Mouse (Mus musculus): Measurements from ENCODE around the gene Gng7.

Gng7 gene

DNA sequence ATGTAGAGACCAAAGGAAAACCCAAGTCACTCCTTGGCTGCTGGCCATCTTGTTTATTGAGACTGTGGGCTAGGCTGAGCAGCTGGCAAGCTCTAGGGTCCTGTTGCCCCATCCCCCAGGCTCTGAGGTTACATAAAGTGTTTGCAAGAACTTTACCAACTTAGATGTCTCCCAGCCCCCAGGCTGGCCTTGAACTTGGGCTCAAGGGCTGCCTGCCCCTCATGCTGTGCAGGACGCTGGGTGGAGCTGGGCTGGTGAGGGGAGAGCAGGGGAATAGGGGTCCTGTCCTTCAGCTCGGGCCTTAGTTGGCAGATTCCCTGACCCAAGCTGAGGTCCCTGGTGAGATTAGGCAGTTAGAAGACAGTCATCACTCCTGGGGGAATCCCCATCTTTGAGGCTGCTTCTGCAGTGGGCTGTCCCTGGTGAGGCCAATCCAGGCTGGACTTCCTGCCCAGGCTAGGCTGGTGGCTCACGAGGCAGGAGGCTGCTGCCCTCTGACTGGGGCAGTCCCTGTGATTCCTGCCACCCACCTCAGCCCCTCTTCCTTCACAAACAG, 47.6 kb downstream of the Gng7 start:
- DNase-seq (ENCODE audit: low spot score) = peak; percentile 52

DNA sequence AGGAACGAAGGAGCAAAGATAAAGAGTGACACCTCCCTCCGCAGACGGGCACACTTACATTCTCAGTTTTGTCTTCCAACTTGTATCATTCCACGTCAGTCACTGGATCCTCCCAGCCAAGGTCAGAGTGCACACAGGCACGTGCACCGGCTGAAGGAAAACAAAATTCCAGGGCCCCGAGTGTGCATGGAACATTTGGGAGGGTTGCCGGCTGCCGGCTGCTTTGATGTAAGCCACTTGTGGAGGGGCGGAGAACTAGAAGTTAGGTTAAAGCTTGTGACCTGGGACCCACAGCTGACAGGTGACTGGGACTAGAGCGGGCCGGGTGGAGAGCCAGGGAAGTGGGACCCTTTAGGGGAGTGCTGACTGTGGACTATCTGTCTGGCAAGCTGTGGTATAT, 48.4 kb downstream of the Gng7 start:
- peak; percentile 69 for DNase-seq (ENCODE audit: low spot score)

DNA sequence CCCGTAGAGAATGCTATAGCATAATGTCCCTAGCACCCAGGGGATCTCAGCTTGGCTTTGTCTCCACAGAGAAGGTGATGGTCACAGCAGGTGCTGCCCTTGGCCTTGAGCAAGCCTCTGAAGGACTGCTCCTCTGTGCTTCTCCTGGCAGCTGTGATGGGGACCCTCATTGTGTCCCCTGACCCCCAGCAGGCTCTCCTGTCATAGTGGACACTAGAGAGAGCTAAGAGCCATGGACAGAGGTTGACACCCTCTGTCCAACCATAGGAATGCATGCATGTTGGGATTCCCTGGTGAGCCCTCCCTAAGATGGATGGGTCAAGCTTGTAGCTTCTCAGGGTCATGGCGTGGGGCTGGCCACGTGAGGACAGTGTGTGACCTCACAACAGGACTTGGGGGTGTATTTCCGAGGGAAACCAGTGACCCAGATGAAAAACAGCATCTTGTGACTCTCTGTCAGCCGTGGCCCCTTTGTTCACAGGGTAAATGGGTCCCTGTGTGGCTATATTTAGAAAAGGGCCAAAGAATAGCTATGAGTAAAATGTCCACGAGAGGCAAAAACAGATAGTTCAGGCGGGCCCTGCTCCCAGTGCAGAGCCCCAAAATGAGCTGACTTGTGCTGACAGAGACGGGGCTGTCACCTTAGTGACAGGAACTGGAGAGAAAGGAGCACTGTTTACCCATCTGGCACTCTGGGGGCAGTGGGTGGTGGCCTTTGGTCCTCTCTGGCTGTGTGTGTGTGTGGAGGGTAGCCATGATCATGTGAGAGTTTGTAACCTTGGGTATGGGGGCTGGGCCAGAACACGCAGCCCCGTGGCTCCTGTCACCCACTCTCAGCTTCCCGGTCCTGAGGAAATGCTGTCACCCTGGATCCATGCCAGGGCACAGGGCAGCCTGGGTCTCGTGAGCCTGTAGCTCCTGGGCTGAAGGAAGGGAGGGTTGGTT, 51.4 kb downstream of the Gng7 start:
- no peak for DNase-seq (ENCODE audit: low spot score)

DNA sequence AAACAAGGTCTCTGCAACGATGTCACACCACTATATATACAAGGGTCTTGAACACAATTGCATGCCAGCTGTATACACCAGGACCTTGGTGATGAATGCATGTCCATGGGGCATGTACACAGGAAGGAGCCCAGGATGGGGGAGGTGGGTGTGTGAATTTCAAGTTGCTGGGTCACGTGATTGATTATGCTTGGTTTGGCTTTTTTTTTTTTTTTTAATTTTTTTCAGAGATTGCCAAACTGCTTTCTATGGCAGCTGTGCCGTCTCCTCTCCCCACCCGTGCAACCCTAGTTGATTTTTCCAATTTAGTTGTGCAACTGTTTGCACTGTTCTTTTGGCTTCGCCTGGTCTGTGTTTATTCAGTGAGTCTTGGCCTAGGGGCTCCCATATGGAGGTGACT, 52.2 kb downstream of the Gng7 start:
- DNase-seq (ENCODE audit: low spot score) = no peak

DNA sequence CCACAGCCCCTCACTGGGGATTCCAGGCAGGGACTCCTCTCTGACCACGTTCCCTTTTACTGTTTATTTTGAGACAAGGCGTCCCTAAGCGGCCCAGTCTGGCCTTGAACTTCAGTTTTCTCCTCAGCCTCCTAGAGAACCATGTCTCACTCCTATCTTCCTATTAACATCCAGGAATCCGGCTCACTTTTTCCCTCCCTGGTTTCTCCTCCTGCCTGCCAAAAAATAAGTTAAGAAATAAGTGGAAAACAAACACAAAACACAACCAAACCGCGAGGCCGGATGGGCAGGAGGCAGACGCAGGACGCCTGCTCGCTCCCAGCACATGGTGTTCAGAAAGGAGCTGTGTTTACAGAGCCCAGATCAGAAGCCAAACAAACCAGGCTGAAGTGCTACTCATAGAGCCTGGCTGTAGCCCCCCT, 52.7 kb downstream of the Gng7 start:
- DNase-seq (ENCODE audit: low spot score) = peak; percentile 66

DNA sequence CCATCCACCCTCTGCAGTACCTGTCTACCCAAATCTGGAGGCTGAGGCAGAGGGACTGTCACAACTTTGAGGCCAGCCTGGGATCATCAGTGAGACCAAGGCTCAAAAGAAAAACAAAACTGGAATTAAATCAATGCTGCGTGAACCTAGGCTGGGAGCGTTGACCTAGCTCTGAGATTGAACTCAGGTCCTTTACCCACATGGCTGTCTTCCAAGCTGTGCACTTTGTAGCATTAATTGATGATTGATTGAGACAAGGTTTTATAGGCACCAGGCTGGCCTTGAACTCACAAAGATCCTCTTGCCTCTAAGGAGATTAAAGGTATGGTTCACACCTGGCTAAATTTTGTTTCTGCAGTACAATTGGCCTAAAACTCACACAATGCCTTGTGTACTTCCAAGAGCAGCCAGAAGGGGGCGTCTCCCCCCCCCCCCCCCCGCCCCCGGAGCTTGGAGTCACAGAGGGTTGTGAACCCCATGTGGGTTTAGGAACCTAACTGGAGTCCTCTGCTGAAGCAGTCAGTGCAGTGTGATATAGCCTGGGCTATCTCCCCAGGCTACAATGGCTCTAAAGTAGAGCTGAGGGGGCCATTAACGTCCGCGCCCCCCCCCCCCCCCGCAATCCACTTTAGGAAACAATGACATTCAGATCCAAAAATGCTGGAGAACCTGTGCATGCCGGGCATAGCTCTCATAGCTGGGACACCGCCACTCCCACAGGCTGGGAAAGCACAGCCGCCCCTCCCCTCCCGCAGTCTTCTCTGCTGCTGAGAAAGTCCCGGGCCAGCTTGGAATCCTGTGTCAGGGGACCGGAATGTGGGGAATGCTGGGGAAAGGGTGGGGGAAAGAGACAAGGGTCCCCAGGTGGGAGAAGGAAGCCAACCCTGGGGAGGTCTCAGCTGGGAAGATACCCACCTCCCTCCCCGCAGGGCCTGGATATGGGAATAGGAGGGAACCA, 53.9 kb downstream of the Gng7 start:
- DNase-seq (ENCODE audit: low spot score) = peak; percentile 64

DNA sequence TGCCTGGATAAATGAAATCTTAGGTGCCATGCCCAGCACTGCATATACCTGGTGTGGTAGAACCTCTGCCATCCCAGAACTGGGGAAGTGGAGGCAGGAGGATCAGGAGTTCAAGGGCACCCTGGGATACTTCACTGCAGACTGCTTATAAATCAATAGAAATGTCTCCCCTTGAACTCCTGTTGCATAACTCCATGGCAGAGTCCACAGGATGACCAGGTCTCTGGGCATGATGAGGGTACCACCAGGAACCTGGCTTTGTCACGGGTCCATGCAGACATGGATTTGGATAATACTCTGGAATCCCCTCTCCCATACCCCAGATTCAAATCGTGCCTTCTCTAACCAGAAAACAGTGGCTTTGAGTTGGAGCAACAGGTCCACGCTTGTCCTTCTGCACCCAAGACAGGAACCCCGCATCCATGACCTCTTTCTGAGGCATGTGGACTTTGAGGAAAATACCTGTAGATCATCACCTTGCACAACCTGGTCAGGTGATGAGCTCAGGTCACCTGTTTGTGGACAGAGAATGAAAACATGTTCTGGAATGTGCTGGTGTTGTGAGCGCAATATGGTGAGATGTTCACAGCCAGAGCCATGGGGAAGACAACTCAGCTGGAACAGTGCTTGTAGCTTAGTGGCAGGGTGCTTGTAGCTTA, 55.6 kb downstream of the Gng7 start:
- no peak for DNase-seq (ENCODE audit: low spot score)

DNA sequence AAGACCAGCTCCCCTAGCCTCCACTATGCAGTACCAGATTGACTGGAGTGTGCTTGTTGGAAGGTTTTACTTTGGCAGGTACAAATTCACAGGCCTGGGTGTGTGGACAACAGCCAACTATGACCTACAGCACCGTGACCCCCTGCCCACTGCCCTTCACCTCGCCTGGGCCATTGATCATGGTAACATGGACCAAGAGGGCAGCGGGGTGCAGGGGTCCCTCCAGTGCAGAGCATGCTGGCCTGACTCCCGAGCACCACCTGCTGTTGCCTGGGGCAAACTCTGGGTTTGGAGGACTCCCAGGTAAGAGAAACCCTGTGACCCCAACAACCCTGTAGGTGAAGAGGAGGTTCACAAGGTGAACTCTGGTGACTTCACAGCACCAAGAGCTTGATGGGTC, 57.0 kb downstream of the Gng7 start:
- no peak for DNase-seq (ENCODE audit: low spot score)

DNA sequence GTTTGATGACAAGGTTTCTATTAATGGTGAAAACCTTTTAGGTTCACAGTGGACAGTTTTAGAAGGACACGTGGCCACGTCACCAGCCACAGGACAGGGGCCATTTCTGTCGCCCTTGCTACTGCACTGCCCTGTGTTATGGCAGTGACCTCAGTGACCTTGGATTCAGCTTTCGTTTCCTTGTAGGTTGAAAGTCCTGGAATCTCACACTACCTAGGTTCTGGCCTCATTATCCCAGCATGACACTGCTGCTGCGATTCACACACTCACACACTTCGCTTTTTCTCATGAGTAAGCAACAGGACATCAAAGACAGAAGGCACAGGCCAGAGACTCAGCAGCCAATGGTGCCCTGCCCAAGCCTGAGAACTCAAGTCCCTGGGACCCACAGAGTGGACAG, 57.8 kb downstream of the Gng7 start:
- DNase-seq (ENCODE audit: low spot score) = no peak

DNA sequence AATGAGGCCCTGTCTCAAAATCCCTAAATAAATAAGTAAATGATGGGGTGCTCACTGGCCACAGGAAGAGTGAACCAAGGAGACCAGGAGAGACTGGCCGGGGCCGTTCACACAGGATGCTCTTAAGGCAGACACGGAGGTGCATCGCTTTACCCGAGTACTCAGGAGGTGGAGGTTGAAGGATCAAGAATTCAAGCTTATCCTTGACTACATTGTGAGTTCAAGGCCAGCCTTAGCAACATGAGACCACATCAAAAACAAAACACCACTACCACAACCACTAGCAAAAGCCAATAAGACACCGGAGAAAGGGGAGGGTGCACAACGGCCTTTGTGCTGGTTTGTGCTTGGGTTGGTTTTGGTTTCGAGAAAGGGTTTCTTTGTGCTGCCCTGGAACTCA, 58.4 kb downstream of the Gng7 start:
- no peak for DNase-seq (ENCODE audit: low spot score)

DNA sequence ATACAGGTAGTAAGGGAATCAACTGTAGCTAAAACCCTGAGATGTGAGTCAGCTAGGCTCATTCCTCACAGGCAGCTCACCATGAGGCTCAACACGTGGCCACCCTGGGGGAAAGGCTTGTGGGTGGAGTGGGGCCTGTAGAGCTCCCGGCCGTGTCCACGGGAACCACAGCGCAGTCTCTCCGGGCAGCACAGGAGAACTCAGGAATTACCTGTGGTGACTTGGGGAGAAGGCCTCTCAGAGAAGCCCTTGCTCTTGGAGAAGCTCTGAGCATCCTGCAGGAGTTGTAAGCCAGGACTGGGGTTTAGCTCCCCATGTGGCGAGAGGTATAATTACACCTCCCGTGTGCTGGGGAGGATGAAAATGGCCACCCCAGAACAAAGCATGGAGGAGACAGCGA, 59.2 kb downstream of the Gng7 start:
- DNase-seq (ENCODE audit: low spot score) = no peak

DNA sequence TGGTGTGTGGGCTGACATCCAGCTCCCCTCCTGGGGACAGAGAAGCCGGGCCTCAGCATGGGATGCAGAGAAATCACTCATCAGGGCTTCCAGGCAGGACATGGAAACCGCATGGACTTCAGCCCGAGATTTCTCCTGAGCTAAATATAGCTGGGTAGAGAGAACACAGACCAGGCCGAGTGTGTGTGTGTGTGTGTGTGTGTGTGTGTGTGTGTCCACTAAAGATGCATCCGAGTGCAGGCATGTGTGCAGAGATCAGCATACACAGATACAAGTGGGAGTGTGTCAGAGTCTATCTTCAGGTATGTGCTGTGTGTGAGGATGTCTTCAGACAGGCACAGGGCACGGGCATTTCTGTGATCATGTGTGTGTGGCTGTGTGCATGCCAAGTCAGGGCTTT, 59.9 kb downstream of the Gng7 start:
- no peak for DNase-seq (ENCODE audit: low spot score)

DNA sequence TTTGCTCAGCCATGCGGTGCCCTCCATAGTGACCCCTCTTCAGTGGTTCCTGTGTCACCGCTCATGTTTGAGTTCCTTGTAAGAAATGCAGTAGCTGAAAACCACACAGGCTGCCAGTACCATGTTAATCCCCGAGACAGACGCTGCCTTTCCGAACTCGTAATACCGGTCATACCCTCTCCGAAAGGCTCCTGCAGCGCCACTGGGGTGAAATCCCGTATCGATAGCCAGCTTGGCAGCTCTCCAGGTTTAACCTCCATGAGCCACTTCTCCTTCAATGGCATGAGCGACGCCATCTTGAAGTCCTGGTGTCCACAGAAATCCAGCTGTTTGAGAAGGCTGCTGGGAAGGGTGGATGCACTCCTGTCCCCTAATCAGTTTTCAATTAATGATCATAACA, 60.3 kb downstream of the Gng7 start:
- DNase-seq (ENCODE audit: low spot score) = no peak

DNA sequence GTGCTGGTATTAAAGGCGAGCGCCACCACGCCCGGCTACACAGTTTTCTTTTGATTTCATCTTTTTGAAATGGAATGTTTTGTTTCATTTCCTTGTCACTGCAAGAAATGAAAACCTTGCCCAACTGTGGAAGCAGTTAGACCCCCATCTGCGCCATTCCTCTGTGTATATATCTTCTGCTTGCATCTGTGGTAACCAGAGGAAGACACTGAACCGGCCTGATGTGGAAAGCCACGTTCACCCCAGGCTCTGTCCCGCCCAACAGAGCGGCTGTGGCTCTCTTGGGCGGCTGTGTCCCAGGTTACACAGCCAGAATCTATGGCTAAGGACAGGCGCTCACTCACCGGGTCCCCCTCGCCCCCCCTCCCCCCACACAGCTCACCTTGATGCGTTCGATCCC, 62.3 kb downstream of the Gng7 start:
- no peak for DNase-seq (ENCODE audit: low spot score)

DNA sequence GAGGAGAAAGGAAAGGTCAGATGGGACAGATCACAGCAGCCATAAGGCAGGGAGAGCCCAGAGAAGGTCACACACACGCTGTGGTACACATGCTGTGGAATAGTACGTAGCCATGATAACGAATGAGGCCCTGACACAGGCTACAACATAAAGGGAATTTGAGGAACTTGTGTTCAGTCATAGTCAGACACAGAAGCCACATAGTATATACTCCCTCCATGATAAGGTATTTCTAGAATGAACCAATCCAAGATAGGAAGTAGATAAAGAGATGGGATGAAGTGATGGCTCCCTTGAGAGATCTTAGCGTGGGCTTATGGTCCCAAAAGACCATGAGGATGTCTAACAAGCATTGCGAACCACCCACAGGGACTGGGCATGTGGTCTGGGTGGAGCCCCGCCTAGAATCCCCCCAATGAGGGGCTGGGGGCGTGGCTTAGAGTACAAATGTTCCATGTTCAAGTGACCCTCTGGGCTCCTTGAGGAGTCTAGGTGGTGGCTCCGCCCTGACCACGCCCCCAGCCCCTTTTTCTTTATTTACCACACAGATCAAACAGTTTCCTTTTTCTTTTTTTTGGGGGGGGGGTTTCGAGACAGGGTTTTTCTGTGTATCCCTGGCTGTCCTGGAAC, 62.9 kb downstream of the Gng7 start:
- no peak for DNase-seq (ENCODE audit: low spot score)

DNA sequence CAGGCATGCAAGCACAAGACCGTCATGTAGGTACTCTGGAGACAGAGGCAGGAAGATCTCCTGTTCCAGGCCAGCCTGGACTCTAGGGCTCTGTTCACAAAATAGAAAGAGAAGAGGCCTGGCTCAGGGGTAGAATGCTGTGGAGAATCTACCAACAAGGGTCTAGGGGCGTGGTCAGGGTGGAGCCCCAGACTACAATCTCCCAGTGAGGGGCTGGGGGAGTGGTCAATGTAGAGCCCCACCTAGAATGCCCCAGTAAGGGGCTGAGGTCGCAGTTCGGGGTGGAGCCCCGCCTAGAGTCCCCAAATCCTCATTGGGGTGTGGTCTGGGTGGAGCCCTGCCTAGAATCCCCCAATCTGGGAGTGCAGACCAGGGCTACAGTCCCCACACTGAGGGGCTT, 64.4 kb downstream of the Gng7 start:
- no peak for DNase-seq (ENCODE audit: low spot score)

DNA sequence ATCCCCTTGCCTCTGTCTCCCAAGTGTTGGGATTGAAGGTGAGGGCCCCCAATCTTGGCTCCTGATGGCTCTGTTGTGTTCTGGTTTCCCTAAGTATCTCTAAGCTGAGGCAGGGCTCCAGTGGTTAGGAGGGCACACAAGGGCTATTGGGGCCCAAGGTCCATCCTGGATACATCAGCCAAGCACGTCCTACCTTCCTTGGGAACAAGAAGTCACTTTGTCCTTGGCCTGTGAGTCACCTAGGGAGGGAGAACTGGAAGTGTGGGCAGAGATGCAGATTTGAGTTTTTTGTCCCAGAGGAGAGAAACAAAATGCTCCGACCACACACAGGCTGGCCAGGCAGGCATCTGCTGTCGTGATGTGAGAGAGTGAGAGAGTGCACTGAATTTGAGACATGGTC, 65.7 kb downstream of the Gng7 start:
- no peak for DNase-seq (ENCODE audit: low spot score)

DNA sequence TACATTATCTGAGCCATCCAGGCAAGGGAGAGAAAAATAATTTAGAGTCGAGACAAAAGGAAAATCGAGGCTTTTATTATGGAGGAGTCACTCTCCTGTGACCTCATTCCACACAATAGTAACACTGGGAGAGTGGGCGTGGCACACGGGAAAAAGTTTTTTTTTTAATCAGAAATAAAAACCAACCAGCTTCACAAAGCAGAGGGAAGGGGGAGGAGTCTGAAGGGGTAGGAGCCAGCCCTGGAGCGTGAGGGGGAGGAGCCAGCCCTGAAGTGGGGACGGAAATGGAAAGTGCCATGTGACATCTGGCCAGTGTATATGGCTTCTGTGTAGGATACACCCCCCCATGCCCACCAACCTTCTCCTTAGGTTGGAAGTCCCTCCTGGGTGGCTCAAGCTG, 66.2 kb downstream of the Gng7 start:
- no peak for DNase-seq (ENCODE audit: low spot score)

DNA sequence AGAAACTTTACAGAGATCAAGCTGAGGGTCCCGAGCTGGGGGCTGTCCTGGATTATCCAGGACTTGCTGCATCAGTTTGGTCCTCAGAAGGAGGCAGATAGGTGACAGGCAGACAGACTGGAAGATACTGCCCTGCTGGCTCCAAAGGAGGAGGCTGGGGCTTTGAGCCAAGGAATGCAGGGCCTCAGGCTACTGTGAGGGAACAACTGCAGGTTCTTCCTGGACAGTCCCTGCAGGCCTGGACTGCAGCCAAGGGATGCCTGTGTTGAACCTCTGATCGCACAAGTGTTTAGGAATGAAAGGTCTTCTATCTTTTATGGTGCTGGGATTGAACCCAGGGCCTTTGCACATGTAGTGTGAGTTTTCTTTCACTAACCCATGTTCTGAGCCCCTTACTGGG, 66.9 kb downstream of the Gng7 start:
- no peak for DNase-seq (ENCODE audit: low spot score)

DNA sequence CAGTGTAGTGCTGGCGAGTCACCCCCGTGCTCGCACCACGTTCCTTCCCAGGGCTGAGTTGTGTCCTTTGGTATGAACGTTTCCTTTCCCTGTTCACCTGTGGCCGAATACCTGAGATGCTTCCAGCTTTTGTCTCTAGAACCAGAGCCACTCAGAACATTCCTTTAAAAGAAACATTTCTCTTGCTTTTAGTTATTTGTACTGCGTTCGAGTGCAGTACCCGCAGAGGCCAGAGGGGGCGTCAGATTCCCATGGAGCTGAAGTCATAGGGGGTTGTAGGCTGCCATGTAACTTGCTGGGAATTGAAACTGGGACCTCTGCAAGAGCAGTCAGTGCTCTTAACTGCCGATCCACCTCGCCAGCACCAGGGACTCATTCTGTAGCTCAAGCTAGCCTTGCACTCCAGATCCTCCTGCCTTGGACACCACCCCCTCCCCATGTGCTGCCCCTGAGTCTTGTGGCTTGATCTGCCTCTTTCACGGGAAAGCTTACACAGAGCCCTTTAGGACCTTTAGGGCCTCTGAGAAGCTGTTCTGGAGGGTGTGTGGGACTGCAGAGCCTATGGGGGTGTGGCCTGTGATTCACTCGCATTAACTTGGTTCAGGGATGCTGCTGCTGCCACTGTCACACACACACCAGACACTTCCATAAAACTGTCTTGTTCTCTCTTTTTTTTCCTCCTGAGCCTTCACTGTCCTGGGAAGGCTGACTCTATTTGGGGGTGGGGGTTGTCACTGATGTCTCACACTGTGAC, 67.9 kb downstream of the Gng7 start:
- no peak for DNase-seq (ENCODE audit: low spot score)

DNA sequence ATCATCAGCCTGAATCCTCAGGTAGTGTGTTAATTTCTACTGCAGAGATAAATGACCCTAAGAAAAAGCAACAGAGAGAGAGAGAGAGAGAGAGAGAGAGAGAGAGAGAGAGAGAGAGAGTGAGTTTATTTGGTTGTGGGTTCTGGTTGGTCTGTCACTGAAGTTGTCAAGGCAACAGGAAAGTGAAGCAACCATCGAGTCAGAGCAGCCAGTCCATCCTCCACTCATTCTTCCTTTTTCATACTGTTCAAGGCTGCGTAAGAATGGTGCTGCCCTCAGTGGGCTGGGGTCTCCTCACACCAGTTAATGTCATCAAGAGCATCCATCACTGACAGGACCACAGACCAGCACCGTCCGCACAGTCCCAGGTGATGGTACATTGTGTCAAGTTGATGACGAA, 70.5 kb downstream of the Gng7 start:
- no peak for DNase-seq (ENCODE audit: low spot score)

Measured in ovary, adult 18-20 months (tissue).